Mouse (Mus musculus): ENCODE data around the gene Krr1. TPM values are rescaled to one million over a fixed set of nuclear protein-coding genes. Genes with fewer than 3 reads are reported as not detected.

Krr1 gene
- polyA plus RNA-seq, 1 experiment from 2014 or later, result 59.1 TPM

DNA sequence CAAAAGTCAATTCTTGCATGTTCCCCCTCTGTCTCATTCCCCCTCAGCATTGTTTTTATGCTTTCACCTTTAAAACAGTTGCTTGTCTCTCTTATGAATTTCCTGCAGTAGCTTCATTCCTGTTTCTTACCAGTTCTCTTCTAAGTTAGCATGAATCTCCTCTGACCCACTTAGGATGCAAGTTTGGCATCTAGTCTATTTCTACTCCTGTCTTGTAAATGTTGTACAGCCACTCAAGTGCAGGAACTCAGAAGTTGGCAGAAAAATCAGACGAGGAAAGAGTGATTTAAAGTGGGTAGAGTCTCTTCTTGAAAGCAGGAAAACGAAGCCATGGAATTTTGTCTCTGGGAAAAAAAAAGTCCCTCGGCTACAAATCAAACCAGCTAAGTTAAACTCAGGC is 26.9 kb upstream of the Krr1 start:
- Histone ChIP-seq H3K4me2 (no peak overlapping the region), H3K4me3 (replicated peaks) (no peak overlapping the region), H3K4me1 (peaks cover 6% of the 10 kb centered on the region; the same call in 1 of the 2 replicates), H3K27me3 (no peaks in the 10 kb centered on the region), H3K9ac (no peak overlapping the region), H3K9me3 (no peaks in the 10 kb centered on the region), H3K27ac (no peak overlapping the region), H3K36me3 (replicated peaks) (no peaks in the 10 kb centered on the region)
- ATAC-seq (ENCODE audit: low FRiP score), result no peak
- WGBS, result 81% methylated on average over 3 of the region's 3 CpGs

DNA sequence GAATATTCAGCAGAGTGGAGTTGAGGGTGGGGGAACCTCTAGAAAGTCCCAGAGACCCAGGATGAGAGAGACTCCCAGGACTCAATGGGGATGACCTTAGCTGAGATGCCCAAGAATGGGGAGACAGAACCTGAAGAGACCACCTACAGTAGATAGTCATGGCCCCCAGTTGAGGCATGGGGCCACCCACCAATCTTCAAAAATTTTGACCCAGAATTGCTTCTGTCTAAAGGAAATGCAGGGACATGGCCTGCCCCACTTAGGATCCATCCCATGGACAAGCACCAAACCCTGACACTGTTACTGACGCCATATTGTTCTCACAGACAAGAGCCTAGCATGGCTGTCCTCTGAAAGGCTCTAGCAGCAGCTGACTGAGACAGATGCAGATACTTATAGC is 24.4 kb upstream of the Krr1 start:
- H3K27me3 ChIP-seq, result no peaks in the 10 kb centered on the region
- H3K9me3 ChIP-seq, result no peaks in the 10 kb centered on the region
- no peak for ATAC-seq (ENCODE audit: low FRiP score)
- peaks cover 6% of the 10 kb centered on the region; the same call in 1 of the 2 replicates for H3K4me1 ChIP-seq
- H3K36me3 ChIP-seq (replicated peaks), result no peaks in the 10 kb centered on the region
- H3K27ac ChIP-seq, result no peak overlapping the region
- 93% methylated on average over 1 of the region's 1 CpGs for WGBS
- no peak overlapping the region for H3K4me2 ChIP-seq
- no peak overlapping the region for H3K9ac ChIP-seq
- H3K4me3 ChIP-seq (replicated peaks), result no peak overlapping the region

DNA sequence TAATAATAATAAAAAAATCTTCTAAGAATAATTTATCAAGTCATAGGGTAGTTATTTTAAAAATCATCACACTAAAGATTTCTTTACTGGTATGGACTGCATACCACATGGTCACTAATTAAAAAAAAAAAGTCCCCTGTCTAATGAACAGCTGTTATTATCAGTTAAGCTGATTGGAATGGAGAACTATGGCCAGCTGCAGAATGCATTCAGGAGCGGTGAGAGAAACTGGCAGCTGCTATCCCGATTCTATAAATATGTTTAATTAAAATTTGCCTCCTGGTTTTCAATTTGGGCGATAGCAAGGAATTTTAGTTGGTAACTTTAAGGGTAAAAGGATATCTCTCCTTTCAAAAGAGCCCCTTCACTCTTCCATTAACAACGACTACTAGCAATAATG is 23.5 kb upstream of the Krr1 start:
- H3K27ac ChIP-seq, result no peak overlapping the region
- H3K9ac ChIP-seq, result no peak overlapping the region
- no peak overlapping the region for H3K4me2 ChIP-seq
- WGBS, result 13% methylated on average over 4 of the region's 4 CpGs
- H3K36me3 ChIP-seq (replicated peaks), result no peaks in the 10 kb centered on the region
- ATAC-seq (ENCODE audit: low FRiP score), result no peak
- no peaks in the 10 kb centered on the region for H3K9me3 ChIP-seq
- peaks cover 6% of the 10 kb centered on the region; the same call in 1 of the 2 replicates for H3K4me1 ChIP-seq
- H3K4me3 ChIP-seq (replicated peaks), result no peak overlapping the region
- no peaks in the 10 kb centered on the region for H3K27me3 ChIP-seq

DNA sequence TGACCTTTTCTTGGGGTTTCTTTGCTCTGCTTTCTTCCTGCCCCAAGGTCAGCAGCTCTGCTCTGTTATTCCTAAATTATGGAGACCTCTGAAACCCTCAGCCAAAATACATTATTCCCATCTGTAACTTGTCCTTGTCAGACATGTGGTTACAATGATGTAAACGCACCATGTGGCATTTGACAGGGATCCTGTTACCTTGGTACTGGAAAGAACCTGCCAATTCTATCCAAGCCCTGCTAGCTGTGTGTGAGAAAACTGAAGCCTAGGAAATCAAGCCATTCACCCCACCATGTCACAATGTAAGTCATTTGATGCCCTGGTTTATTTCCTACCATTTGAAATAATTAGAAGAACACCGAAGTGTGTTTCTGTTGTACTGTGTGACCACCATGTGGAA is 16.6 kb upstream of the Krr1 start:
- no peaks in the 10 kb centered on the region for H3K27me3 ChIP-seq

DNA sequence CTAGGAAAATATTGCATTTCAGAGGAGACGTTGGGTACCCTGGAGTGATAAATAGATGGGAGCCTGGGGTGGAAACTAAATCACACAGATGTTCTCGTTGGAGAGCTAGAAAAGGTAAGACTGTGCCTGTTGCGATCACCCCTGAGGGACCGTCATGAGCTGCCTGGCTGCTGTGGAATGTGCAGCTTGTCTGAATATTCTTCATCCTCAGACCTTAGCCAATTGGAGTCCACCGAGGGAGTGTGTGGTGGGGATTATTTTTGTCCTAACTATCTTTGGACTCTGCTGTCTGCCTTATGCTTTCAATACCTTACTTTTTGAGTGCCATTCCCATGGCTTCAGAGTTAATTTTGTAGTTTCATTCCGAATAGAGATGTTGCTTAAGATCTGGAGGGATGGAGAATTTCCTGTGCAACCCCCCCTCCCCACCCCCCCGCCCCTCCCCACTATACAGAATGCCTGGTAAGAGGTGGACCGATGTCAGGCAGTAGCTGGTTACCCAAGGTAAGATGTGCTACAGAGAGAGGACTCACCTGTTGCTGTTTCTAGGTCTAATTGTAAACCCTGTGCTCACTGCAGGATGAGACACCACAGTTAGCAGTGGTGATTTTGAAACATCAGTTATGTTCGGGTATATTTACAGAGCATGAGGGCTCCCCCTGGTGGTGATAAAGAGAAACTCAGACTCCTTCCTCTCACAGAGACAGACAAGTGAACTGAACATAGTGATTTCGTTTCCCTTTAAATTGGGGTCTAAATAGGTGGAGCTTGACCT is 15.0 kb upstream of the Krr1 start:
- H3K4me1 ChIP-seq, result no peaks in the 10 kb centered on the region
- H3K4me2 ChIP-seq, result no peak overlapping the region
- ATAC-seq (ENCODE audit: low FRiP score), result peak; percentile 84
- no peaks in the 10 kb centered on the region for H3K9me3 ChIP-seq
- no peaks in the 10 kb centered on the region for H3K27me3 ChIP-seq
- no peaks in the 10 kb centered on the region for H3K36me3 ChIP-seq (replicated peaks)
- no peak overlapping the region for H3K9ac ChIP-seq
- WGBS, result 64% methylated on average over 10 of the region's 10 CpGs
- no peak overlapping the region for H3K27ac ChIP-seq
- no peak overlapping the region for H3K4me3 ChIP-seq (replicated peaks)

More for the DNA sequence above, 16.6 kb upstream of the Krr1 start:
- Histone ChIP-seq H3K4me2 (no peak overlapping the region), H3K4me3 (replicated peaks) (no peak overlapping the region), H3K9ac (no peak overlapping the region), H3K36me3 (replicated peaks) (no peaks in the 10 kb centered on the region), H3K27ac (no peak overlapping the region), H3K9me3 (no peaks in the 10 kb centered on the region), H3K4me1 (no peaks in the 10 kb centered on the region)
- ATAC-seq (ENCODE audit: low FRiP score), result no peak
- WGBS, result 86% methylated on average over 2 of the region's 2 CpGs

DNA sequence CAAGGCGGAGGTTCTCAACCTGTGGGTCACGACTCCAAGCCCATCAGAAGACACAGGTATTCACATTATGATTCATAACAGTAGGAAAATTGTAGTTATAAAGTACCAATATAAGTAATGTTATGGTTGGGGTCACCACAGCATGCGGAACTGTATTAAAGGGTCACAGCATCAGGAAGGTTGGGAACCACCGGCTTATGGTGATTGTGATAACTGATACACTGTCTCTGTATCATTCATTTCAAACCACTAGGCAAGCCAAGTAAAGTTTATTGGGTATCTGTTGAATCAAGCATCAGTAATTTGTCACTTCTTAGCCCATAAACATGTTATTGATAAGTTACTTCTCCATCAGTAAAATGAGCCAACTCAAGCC is 14.4 kb upstream of the Krr1 start:
- Histone ChIP-seq H3K27ac (no peak overlapping the region), H3K9me3 (no peaks in the 10 kb centered on the region), H3K4me2 (no peak overlapping the region), H3K4me1 (no peaks in the 10 kb centered on the region), H3K36me3 (replicated peaks) (no peaks in the 10 kb centered on the region), H3K4me3 (replicated peaks) (no peak overlapping the region), H3K9ac (no peak overlapping the region), H3K27me3 (no peaks in the 10 kb centered on the region)
- peak; percentile 14; the same call in 1 of the 2 replicates for ATAC-seq (ENCODE audit: low FRiP score)
- WGBS, result 41% methylated on average over 4 of the region's 4 CpGs

DNA sequence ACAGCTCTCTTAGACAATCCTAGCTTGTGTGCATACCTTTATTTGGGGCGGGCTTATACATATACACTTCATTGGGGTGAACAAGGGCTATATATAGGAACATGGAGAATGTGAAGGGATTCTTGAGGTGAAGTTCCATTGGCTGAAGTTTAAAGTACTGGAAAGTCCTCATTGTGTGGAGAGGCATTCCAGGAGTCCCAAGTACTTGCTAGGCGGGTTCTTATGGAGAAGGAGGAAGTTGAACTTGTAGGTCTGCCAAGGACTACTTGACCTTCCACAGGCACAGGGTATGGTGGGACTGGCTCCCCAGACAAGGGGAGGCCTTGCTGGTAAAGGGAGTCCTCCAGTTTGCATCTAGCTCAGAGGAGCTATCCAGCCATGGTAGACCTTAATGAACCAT is 13.1 kb upstream of the Krr1 start:
- no peaks in the 10 kb centered on the region for H3K36me3 ChIP-seq (replicated peaks)
- H3K9me3 ChIP-seq, result no peaks in the 10 kb centered on the region
- H3K9ac ChIP-seq, result no peak overlapping the region
- no peak overlapping the region for H3K4me3 ChIP-seq (replicated peaks)
- no peaks in the 10 kb centered on the region for H3K4me1 ChIP-seq
- WGBS, result 100% methylated on average over 2 of the region's 2 CpGs
- H3K27ac ChIP-seq, result no peak overlapping the region
- no peak overlapping the region for H3K4me2 ChIP-seq
- ATAC-seq (ENCODE audit: low FRiP score), result no peak
- no peaks in the 10 kb centered on the region for H3K27me3 ChIP-seq

DNA sequence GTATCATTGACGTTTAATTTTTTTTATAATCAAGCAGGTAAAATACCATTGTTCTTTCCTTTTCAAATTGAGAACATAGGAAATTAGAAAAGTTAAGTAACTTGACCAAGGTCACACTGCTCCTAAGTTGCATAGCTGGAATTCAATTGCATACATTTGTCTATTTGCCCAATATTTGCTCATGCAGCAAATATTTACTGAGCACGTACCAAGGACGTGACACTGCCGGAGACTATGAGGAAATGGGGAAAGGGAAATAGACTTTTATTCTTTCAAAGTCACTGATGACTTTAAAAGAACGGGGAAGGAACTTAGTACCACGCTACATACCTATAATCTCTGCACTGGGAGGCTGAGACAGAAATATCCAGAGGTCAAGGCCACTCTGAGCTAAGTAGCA is 12.0 kb upstream of the Krr1 start:
- no peak overlapping the region for H3K4me2 ChIP-seq
- H3K27me3 ChIP-seq, result no peaks in the 10 kb centered on the region
- no peak overlapping the region for H3K27ac ChIP-seq
- no peaks in the 10 kb centered on the region for H3K4me1 ChIP-seq
- no peak overlapping the region for H3K9ac ChIP-seq
- H3K9me3 ChIP-seq, result no peaks in the 10 kb centered on the region
- 89% methylated on average over 6 of the region's 6 CpGs for whole genome bisulfite sequencing
- H3K4me3 ChIP-seq (replicated peaks), result no peak overlapping the region
- no peaks in the 10 kb centered on the region for H3K36me3 ChIP-seq (replicated peaks)
- ATAC-seq (ENCODE audit: low FRiP score), result no peak

DNA sequence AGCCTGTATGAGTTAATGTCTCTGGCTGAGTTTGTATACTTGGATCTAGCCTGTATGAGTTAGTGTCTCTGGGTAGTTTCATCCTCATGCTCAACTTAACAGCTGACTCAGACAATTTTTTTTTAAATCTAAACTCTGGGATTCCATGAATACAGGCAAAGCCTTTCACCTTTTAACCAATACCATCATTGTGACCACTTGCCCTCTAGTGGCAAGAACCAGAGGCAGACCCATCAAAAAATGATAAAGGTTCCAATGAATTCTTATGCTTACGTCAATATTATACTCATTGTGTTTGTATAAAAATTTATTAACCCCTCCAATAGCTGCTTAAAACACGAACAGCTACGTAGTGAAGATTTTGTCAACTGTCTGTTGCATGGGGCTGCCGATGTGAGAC is 6.1 kb upstream of the Krr1 start:
- no peaks in the 10 kb centered on the region for H3K9me3 ChIP-seq
- no peak overlapping the region for H3K4me3 ChIP-seq (replicated peaks)
- H3K9ac ChIP-seq, result no peak overlapping the region
- H3K27ac ChIP-seq, result no peak overlapping the region
- WGBS, result 60% methylated on average over 4 of the region's 4 CpGs
- H3K4me2 ChIP-seq, result no peak overlapping the region
- H3K4me1 ChIP-seq, result no peaks in the 10 kb centered on the region
- 0 out of 2 replicates have a peak, but pooled peaks cover 3% of the 10 kb centered on the region for H3K27me3 ChIP-seq
- no peaks in the 10 kb centered on the region for H3K36me3 ChIP-seq (replicated peaks)
- ATAC-seq (ENCODE audit: low FRiP score), result no peak

DNA sequence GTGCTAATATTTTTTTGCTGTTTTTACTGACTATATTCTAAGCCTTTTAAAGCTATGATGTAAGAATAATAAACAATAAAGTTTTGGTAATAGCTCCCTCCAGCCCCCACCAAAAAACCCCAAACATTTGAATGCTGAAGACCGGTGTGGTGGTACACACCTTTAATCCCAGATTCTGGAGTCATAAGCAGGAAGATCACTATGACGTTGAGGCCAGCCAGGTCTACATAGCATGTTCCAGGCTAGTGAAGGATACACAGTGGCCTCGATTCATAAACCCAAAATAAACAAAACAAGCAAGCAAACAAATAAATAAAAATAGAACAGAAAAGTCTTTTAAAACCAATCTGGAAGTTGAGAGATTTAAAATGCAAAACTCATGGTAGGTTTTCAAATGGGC is 535 bp upstream of the Krr1 start:
- peak overlapping the region; percentile 84; the same call in 1 of the 2 replicates for H3K4me3 ChIP-seq (replicated peaks)
- H3K9me3 ChIP-seq, result no peaks in the 10 kb centered on the region
- 0 out of 2 replicates have a peak, but pooled peaks cover 3% of the 10 kb centered on the region for H3K27me3 ChIP-seq
- no peak overlapping the region for H3K4me2 ChIP-seq
- 86% methylated on average over 3 of the region's 3 CpGs for WGBS
- ATAC-seq (ENCODE audit: low FRiP score), result peak; percentile 42; the same call in 1 of the 2 replicates
- H3K27ac ChIP-seq, result no peak overlapping the region
- no peak overlapping the region for H3K9ac ChIP-seq
- peaks cover 8% of the 10 kb centered on the region for H3K4me1 ChIP-seq
- H3K36me3 ChIP-seq (replicated peaks), result peaks cover 4% of the 10 kb centered on the region

DNA sequence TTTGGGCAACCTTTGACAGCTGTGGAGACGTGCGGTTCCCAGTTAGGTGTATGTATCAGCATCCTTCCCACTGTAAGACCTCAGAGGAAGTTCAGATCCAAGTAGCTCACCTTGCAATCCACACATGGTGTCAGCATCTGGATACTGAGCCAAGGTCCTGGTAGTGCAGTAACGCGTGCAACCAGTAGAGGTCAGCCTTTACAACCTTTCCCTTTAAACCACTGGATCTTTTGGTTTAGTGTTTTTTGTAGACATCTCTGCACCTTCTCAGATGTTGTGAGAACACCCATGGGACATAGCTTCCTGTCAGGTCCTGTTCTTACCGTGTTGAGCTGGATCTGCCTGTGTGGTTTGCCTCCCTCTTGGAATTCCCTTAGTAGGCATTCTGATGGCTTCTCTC is 5.1 kb downstream of the Krr1 start:
- H3K4me3 ChIP-seq (replicated peaks), result no peak overlapping the region
- H3K4me2 ChIP-seq, result no peak overlapping the region
- H3K9ac ChIP-seq, result no peak overlapping the region
- WGBS, result 50% methylated on average over 5 of the region's 5 CpGs
- ATAC-seq (ENCODE audit: low FRiP score), result no peak
- H3K27me3 ChIP-seq, result no peaks in the 10 kb centered on the region
- H3K36me3 ChIP-seq (replicated peaks), result peaks cover 44% of the 10 kb centered on the region
- peaks cover 8% of the 10 kb centered on the region for H3K4me1 ChIP-seq
- no peaks in the 10 kb centered on the region for H3K9me3 ChIP-seq
- no peak overlapping the region for H3K27ac ChIP-seq

DNA sequence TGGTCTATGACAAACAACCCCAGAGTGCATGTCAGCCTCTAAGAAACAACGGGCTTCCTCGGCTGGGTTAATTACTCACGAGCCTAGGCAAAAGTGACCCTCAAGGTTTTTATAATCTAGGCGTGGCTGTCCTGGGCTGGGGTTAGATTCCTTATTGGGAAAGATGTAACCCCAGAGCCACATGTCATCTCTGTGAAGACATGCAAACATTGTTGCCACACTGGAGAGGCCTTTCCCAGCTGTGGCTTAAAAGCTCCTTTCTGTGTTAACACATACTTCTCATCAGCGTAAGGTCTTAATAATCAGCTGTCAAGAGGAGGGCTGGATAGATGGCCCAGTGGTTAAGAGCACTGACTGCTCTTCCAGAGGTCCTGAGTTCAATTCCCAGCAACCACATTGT is 10.6 kb downstream of the Krr1 start:
- Histone ChIP-seq H3K4me1 (no peaks in the 10 kb centered on the region), H3K27ac (no peak overlapping the region), H3K4me2 (no peak overlapping the region), H3K9ac (no peak overlapping the region), H3K9me3 (no peaks in the 10 kb centered on the region), H3K27me3 (no peaks in the 10 kb centered on the region), H3K36me3 (replicated peaks) (peaks cover 77% of the 10 kb centered on the region), H3K4me3 (replicated peaks) (no peak overlapping the region)
- WGBS, result 94% methylated on average over 5 of the region's 5 CpGs
- ATAC-seq (ENCODE audit: low FRiP score), result no peak

DNA sequence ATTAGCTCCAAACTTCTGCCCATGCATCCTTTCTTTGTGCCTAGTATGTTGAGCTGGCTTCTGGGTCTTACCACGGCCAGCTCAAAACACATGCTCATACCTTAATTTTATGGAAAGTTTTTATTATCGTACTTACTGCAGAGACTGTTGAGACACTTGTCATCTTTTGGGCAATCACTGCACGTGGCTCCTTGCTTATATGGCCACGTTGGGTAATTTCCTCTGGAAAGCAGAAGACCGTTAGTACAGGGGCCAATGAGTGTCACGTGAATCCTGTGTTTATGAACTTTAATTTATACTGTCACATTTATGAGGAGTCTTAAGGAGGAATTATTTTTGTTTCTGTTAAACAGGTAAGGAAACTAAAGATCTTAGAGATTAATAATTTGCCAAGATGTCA is 14.0 kb downstream of the Krr1 start:
- Histone ChIP-seq H3K36me3 (replicated peaks) (peaks cover 48% of the 10 kb centered on the region), H3K4me3 (replicated peaks) (no peak overlapping the region), H3K4me1 (no peaks in the 10 kb centered on the region), H3K27me3 (no peaks in the 10 kb centered on the region), H3K4me2 (no peak overlapping the region), H3K9ac (no peak overlapping the region), H3K27ac (no peak overlapping the region), H3K9me3 (no peaks in the 10 kb centered on the region)
- WGBS, result 96% methylated on average over 6 of the region's 6 CpGs
- ATAC-seq (ENCODE audit: low FRiP score), result no peak

Measured in forebrain, embryonic 12.5 days (tissue).